Mouse (Mus musculus): ENCODE results near the gene Pex11b. TPM values are rescaled to one million over a fixed set of nuclear protein-coding genes. Genes with fewer than 3 reads are reported as not detected.
"Not testable (repeated sequence)": the region's sequence is repeated elsewhere in the genome, so short reads cannot be mapped to it uniquely, and the experiment has no call there.

Pex11b gene
- polyA plus RNA-seq, 1 experiment from 2014 or later = 55.0 TPM

DNA sequence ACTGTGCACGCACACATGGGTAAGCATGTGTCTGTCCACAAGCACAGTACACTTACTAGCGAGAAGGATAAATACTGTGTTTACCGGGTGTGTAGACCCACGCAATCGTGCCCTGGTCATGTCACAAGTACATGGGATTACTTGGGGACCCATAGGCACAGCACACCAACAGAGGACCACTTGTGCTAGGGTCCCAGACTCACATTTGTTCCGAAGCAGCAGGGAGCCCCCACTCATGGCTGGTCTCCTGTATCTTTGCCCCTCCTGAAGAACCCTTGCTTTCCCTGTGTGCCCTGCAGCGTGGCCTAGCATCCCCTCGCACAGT is 36.1 kb upstream of the Pex11b start:
- Histone ChIP-seq H3K4me1 (peaks cover 52% of the 10 kb centered on the region), H3K27me3 (peaks cover 17% of the 10 kb centered on the region), H3K9me3 (no peaks in the 10 kb centered on the region), H3K36me3 (no peaks in the 10 kb centered on the region), H3K4me2 (replicated peaks) (peak overlapping the region; percentile 96), H3K27ac (no peak overlapping the region), H3K9ac (no peak overlapping the region), H3K4me3 (peak overlapping the region; percentile 47; the same call in 1 of the 2 replicates)
- no peak for ATAC-seq (ENCODE audit: insufficient number of reproducible peaks, insufficient read depth, low FRiP score, low TSS enrichment)
- 44% methylated on average over 8 of the region's 8 CpGs for WGBS

DNA sequence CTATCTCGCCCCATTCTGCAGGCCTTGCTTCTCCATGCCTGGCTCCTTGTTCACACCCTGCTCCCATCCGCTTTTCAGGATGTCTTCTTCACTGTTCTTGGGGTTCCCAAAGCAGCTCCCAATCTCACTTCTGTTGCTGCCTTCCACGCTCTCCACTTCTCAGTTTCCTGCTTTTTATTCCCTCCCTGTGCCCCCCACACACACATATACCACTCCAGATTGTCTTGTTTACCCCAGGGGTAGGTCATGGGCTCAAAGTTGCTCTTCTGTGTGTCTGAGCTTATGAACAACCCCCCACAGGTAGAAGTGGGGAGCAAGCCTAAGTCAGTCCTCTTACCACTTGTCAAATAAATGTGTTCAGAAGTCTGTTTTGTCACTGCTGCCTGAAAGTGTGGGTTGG is 35.8 kb upstream of the Pex11b start:
- Histone ChIP-seq H3K27me3 (peaks cover 17% of the 10 kb centered on the region), H3K9me3 (no peaks in the 10 kb centered on the region), H3K4me1 (peaks cover 54% of the 10 kb centered on the region), H3K27ac (no peak overlapping the region), H3K4me3 (no peak overlapping the region), H3K36me3 (no peaks in the 10 kb centered on the region), H3K9ac (no peak overlapping the region), H3K4me2 (replicated peaks) (no peak overlapping the region)
- no peak for ATAC-seq (ENCODE audit: insufficient number of reproducible peaks, insufficient read depth, low FRiP score, low TSS enrichment)
- WGBS = 77% methylated on average over 3 of the region's 3 CpGs

- peak within 1 kb of the TSS; percentile 97 for H3K27ac ChIP-seq
- 1% methylated on average over 27 of the region's 27 CpGs for WGBS
Measured at GRCm38 (mm10) chr3:96600639-96601250, 34.4 kb upstream of the Pex11b start, which contains the start of gene Lix1l. TSS of gene Lix1l (plus strand) at chr3:96601149.

GRCm38 (mm10) chr3:96601251-96601787 is 33.9 kb upstream of the Pex11b start:
- Histone ChIP-seq H3K4me2 (replicated peaks) (peak overlapping the region; percentile 65), H3K4me3 (peak overlapping the region; percentile 89), H3K27me3 (peaks cover 6% of the 10 kb centered on the region), H3K27ac (peak overlapping the region; percentile 97), H3K9ac (peak overlapping the region; percentile 95), H3K36me3 (no peaks in the 10 kb centered on the region), H3K9me3 (no peaks in the 10 kb centered on the region), H3K4me1 (peaks cover 54% of the 10 kb centered on the region)
- peak; percentile 64 for ATAC-seq (ENCODE audit: insufficient number of reproducible peaks, insufficient read depth, low FRiP score, low TSS enrichment)
- under 1% methylated on average over 40 of the region's 40 CpGs for WGBS

More at GRCm38 (mm10) chr3:96600639-96601250, 34.4 kb upstream of the Pex11b start, which contains the start of gene Lix1l:
- Histone ChIP-seq H3K9ac (peak within 1 kb of the TSS; percentile 95), H3K4me3 (peak within 1 kb of the TSS; percentile 89), H3K36me3 (no peaks in the 10 kb centered on the region), H3K4me2 (replicated peaks) (peak within 1 kb of the TSS; percentile 65), H3K9me3 (no peaks in the 10 kb centered on the region), H3K27me3 (peaks cover 7% of the 10 kb centered on the region), H3K4me1 (peaks cover 59% of the 10 kb centered on the region)
- peak; percentile 93 for ATAC-seq (ENCODE audit: insufficient number of reproducible peaks, insufficient read depth, low FRiP score, low TSS enrichment)

- no peak for ATAC-seq (ENCODE audit: insufficient number of reproducible peaks, insufficient read depth, low FRiP score, low TSS enrichment)
- peak overlapping the region; percentile 65 for H3K4me2 ChIP-seq (replicated peaks)
- H3K9ac ChIP-seq = peak overlapping the region; percentile 95
- peak overlapping the region; percentile 97 for H3K27ac ChIP-seq
- H3K4me3 ChIP-seq = peak overlapping the region; percentile 89
- no peaks in the 10 kb centered on the region for H3K9me3 ChIP-seq
- H3K36me3 ChIP-seq = no peaks in the 10 kb centered on the region
- 24% methylated on average over 10 of the region's 10 CpGs for WGBS
- H3K27me3 ChIP-seq = peaks cover 6% of the 10 kb centered on the region; the same call in 1 of the 2 replicates
- H3K4me1 ChIP-seq = peaks cover 46% of the 10 kb centered on the region
Measured at GRCm38 (mm10) chr3:96601941-96602703, 33.1 kb upstream of the Pex11b start.

- Histone ChIP-seq H3K9me3 (no peaks in the 10 kb centered on the region), H3K27ac (peak overlapping the region; percentile 97)
Measured at GRCm38 (mm10) chr3:96602704-96603084, 32.5 kb upstream of the Pex11b start.

GRCm38 (mm10) chr3:96603311-96603710 is 31.9 kb upstream of the Pex11b start:
- Histone ChIP-seq H3K27ac (peak overlapping the region; percentile 97), H3K36me3 (no peaks in the 10 kb centered on the region), H3K27me3 (peaks cover 6% of the 10 kb centered on the region; the same call in 1 of the 2 replicates), H3K9ac (peak overlapping the region; percentile 95; the same call in 1 of the 2 replicates), H3K4me2 (replicated peaks) (peak overlapping the region; percentile 65), H3K9me3 (no peaks in the 10 kb centered on the region), H3K4me3 (peak overlapping the region; percentile 89), H3K4me1 (peaks cover 39% of the 10 kb centered on the region)
- no peak for ATAC-seq (ENCODE audit: insufficient number of reproducible peaks, insufficient read depth, low FRiP score, low TSS enrichment)
- WGBS = 53% methylated on average over 5 of the region's 5 CpGs

More at GRCm38 (mm10) chr3:96602704-96603084, 32.5 kb upstream of the Pex11b start:
- H3K9ac ChIP-seq = peak overlapping the region; percentile 95
- peak overlapping the region; percentile 65 for H3K4me2 ChIP-seq (replicated peaks)
- peaks cover 6% of the 10 kb centered on the region; the same call in 1 of the 2 replicates for H3K27me3 ChIP-seq
- H3K4me3 ChIP-seq = peak overlapping the region; percentile 89
- ATAC-seq (ENCODE audit: insufficient number of reproducible peaks, insufficient read depth, low FRiP score, low TSS enrichment) = no peak
- WGBS = 46% methylated on average over 5 of the region's 5 CpGs
- H3K36me3 ChIP-seq = no peaks in the 10 kb centered on the region
- peaks cover 42% of the 10 kb centered on the region for H3K4me1 ChIP-seq

DNA sequence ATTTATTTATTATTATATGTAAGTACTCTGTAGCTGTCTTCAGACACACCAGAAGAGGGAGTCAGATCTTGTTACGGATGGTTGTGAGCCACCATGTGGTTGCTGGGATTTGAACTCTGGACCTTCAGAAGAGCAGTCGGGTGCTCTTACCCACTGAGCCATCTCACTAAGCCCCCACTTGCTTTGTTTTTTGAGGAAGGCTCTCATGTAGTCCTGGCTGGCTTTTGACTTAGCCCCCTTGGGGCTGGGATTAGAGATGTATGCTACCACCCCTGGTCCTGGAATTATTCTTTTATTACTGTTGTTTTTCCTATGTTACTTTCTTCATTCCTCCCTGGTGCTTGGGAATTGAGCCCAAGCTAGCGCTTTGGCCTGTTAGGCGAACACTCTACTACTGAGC is 29.2 kb upstream of the Pex11b start:
- not testable (repeated sequence) for ATAC-seq (ENCODE audit: insufficient number of reproducible peaks, insufficient read depth, low FRiP score, low TSS enrichment); H3K27ac ChIP-seq; H3K9ac ChIP-seq; H3K36me3 ChIP-seq; H3K9me3 ChIP-seq; H3K27me3 ChIP-seq; H3K4me2 ChIP-seq (replicated peaks); H3K4me3 ChIP-seq
- peaks cover 25% of the 10 kb centered on the region for H3K4me1 ChIP-seq
- WGBS = 87% methylated on average over 4 of the region's 4 CpGs

DNA sequence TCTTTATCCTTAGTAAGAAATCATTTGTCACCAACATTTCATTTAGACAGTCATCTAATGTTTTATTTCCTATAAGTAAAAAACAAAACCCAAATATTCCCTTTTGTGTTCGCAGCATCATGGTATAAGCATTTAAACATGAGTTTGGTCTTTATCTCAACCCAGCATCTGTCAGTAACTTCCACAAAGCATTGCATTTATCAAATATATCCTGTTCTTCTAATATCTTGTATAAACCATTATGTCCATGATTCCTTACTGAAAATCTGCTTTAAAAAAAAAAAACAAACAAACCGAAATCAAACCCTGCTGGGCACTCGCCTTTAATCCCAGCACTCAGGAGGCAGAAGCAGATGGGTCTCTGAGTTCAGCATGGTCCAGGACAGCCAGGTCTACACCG is 28.6 kb upstream of the Pex11b start:
- ATAC-seq (ENCODE audit: insufficient number of reproducible peaks, insufficient read depth, low FRiP score, low TSS enrichment) = no peak
- Histone ChIP-seq H3K4me2 (replicated peaks) (no peak overlapping the region), H3K4me3 (no peak overlapping the region), H3K36me3 (no peaks in the 10 kb centered on the region), H3K27ac (no peak overlapping the region), H3K9ac (no peak overlapping the region), H3K27me3 (no peaks in the 10 kb centered on the region), H3K4me1 (peaks cover 25% of the 10 kb centered on the region), H3K9me3 (no peaks in the 10 kb centered on the region)
- WGBS = 89% methylated on average over 4 of the region's 4 CpGs

DNA sequence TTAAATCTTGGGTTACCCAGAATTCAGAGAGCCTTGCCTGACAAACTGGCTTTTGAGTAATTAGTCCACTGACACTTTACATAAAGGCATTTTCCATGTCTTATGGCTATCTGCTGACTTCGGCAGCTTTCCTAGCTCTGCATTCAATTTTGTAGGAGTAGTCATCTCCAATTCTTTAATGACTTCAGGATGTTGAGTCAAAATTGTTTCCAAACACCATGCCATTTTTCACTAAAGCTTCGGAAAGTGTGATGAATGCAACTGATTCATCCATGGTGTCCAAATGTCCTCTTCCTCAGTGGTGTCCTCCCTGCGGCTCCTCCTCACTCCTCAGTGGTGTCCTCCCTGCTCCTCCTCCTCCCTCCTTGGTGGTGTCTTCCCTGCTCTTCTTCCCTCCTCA is 17.2 kb upstream of the Pex11b start:
- ATAC-seq (ENCODE audit: insufficient number of reproducible peaks, insufficient read depth, low FRiP score, low TSS enrichment) = no peak
- Histone ChIP-seq H3K4me2 (replicated peaks) (no peak overlapping the region), H3K9ac (no peak overlapping the region), H3K4me1 (no peaks in the 10 kb centered on the region), H3K9me3 (no peaks in the 10 kb centered on the region), H3K4me3 (no peak overlapping the region), H3K36me3 (peaks cover 51% of the 10 kb centered on the region), H3K27me3 (no peaks in the 10 kb centered on the region), H3K27ac (no peak overlapping the region)
- WGBS = 59% methylated on average over 3 of the region's 3 CpGs

GRCm38 (mm10) chr3:96623201-96623600 is 12.0 kb upstream of the Pex11b start:
- Histone ChIP-seq H3K36me3 (peaks cover 48% of the 10 kb centered on the region), H3K27ac (no peak overlapping the region), H3K4me1 (no peaks in the 10 kb centered on the region), H3K9ac (no peak overlapping the region), H3K4me3 (no peak overlapping the region), H3K9me3 (no peaks in the 10 kb centered on the region), H3K4me2 (replicated peaks) (no peak overlapping the region), H3K27me3 (no peaks in the 10 kb centered on the region)
- 94% methylated on average over 4 of the region's 4 CpGs for WGBS
- no peak for ATAC-seq (ENCODE audit: insufficient number of reproducible peaks, insufficient read depth, low FRiP score, low TSS enrichment)
